Mouse (Mus musculus) liver, adult 2 months (tissue): ENCODE measurements around the gene Bet1l.

Experiments used
- CTCF ChIP-seq: fragments of 200-500 bp; IDR thresholded peaks from 2 replicates; pipeline ENCODE4 v1.5.1; 2011; ENCODE audit warnings: low read depth, low read length, control low read depth
- POLR2A ChIP-seq: fragments of 200-500 bp; IDR thresholded peaks from 2 replicates; pipeline ENCODE4 v1.6.1; 2011; ENCODE audit warnings: low read length, control low read depth; ENCODE audit not compliant: insufficient read depth; ENCODE audit errors: extremely low read depth

DNA sequence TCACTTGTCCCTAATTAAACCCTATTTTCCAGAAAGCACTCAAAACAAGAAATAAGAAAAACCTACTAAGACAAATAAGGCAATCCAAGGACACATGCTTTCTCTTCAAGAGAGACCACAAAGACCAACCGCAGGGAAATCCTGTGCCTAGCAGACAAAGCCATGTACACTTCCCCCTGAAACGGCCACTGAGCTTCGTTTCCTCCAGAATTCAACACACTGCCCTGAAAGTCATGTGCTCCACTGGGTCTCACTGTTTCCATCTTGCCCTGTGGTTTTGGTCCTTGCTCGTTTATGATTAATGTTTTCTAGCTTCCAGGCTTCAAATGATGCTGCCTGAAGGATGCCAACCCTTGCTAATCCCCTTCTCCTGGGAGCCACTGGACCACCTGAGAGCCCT lies 16.8 kb upstream of the Bet1l start:
- TF ChIP-seq POLR2A (no peak), CTCF (no peak)
